Mouse (Mus musculus) liver, embryonic 15.5 days (tissue): ENCODE measurements around the gene Nkx2-4. TPM values are rescaled to one million over a fixed set of nuclear protein-coding genes. Genes with fewer than 3 reads are reported as not detected.

Source experiments
- ATAC-seq: fragments of 200-750 bp; cut with Nextera tagmentation; 2 replicates; pipeline ENCODE4 v1.8.0; 2017; ENCODE audit warnings: moderate number of reproducible peaks, mild to moderate bottlenecking, moderate library complexity; ENCODE audit not compliant: insufficient read depth
- H3K27ac ChIP-seq: fragments of 300-500 bp; sonication (generic); replicated peaks from 2 replicates; pipeline ENCODE4 v1.5.1; 2015; ENCODE audit warnings: mild to moderate bottlenecking, inconsistent platforms
- H3K27me3 ChIP-seq: fragments of 300-500 bp; sonication (generic); 2 replicates; pipeline ENCODE4 v1.6.1; 2015; ENCODE audit warnings: mild to moderate bottlenecking, inconsistent platforms
- H3K36me3 ChIP-seq: fragments of 300-500 bp; sonication (generic); replicated peaks from 2 replicates; pipeline ENCODE4 v1.6.1; 2015; ENCODE audit warnings: moderate library complexity, mild to moderate bottlenecking, inconsistent platforms
- H3K4me1 ChIP-seq: fragments of 300-500 bp; sonication (generic); replicated peaks from 2 replicates; pipeline ENCODE4 v1.6.1; 2015; ENCODE audit warnings: inconsistent platforms
- H3K4me2 ChIP-seq: fragments of 300-500 bp; sonication (generic); 2 replicates; pipeline ENCODE4 v1.6.1; 2015; ENCODE audit warnings: moderate library complexity, mild to moderate bottlenecking, inconsistent platforms
- H3K4me3 ChIP-seq: fragments of 300-500 bp; sonication (generic); replicated peaks from 2 replicates; pipeline ENCODE4 v1.5.1; 2015; ENCODE audit warnings: mild to moderate bottlenecking, inconsistent platforms
- H3K9ac ChIP-seq: fragments of 300-500 bp; sonication (generic); 2 replicates; pipeline ENCODE4 v1.6.1; 2015; ENCODE audit warnings: moderate library complexity, mild to moderate bottlenecking, inconsistent platforms
- H3K9me3 ChIP-seq: fragments of 300-500 bp; sonication (generic); replicated peaks from 2 replicates; pipeline ENCODE4 v1.6.1; 2016; ENCODE audit warnings: inconsistent platforms
- WGBS: fragments of 180-500 bp; shearing (Covaris S2); methylation state at CpG from one replicate; pipeline ENCODE4 v1.1.7; 2015; ENCODE audit warnings: mixed read lengths; ENCODE audit not compliant: insufficient replicate concordance; 5-methylcytosine and 5-hydroxymethylcytosine counted together
- polyA plus RNA-seq: library from polyadenylated mRNA; unstranded; fragments of >200 nt; fragmentation: Nextera tagmentation; extraction: Ambion mirVana; gene quantifications from 2 replicates; pipeline ENCODE4 v1.2.1, GENCODE M21; 2015

Gene Nkx2-4
- not detected in 2 replicates for polyA plus RNA-seq

GRCm38 (mm10) chr2:147085072-147085870 is at the start of gene Nkx2-4:
Nkx2-4 (minus strand) TSS chr2:147085445.
- ATAC-seq: no peak
- Histone ChIP-seq H3K4me3 (peak within 1 kb of the TSS; percentile 42), H3K9me3 (no peaks in the 10 kb centered on the region), H3K4me2 (peak within 1 kb of the TSS; percentile 56), H3K9ac (no peak within 1 kb of the TSS), H3K36me3 (no peaks in the 10 kb centered on the region), H3K27me3 (peaks cover 75% of the 10 kb centered on the region), H3K27ac (no peak within 1 kb of the TSS), H3K4me1 (peaks cover 15% of the 10 kb centered on the region)
- under 1% methylated on average over 81 of the region's 82 CpGs for WGBS

DNA sequence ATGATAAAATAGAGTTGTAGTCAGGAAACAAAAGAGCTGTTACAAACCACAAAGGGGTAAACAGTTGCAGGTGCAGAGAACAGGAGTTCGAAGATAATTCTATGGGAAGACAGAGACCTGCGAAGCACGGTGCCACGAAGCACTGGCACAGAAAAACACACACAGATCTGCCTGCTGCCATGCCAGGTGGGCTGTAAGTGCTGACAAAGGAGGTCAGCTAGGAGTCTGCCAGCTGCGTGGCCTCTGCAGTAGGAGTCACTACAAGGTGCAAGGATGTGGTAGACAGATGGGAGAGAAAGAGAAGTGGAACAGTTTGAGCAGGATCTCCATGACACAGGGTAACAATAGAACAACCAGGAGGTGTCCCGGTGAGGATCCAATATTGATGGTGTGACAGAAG is 42.1 kb upstream of the Nkx2-4 start:
- H3K4me2 ChIP-seq: no peak overlapping the region
- ATAC-seq: no peak
- no peak overlapping the region for H3K27ac ChIP-seq
- no peaks in the 10 kb centered on the region for H3K36me3 ChIP-seq
- no peak overlapping the region for H3K9ac ChIP-seq
- H3K4me3 ChIP-seq: no peak overlapping the region
- no peaks in the 10 kb centered on the region for H3K27me3 ChIP-seq
- 50% methylated on average over 6 of the region's 6 CpGs for WGBS
- H3K4me1 ChIP-seq: no peaks in the 10 kb centered on the region
- H3K9me3 ChIP-seq: no peaks in the 10 kb centered on the region

GRCm38 (mm10) chr2:147119736-147120135 is 34.5 kb upstream of the Nkx2-4 start:
- H3K27ac ChIP-seq: no peak overlapping the region
- H3K9ac ChIP-seq: no peak overlapping the region
- no peak overlapping the region for H3K4me3 ChIP-seq
- no peaks in the 10 kb centered on the region for H3K9me3 ChIP-seq
- no peak overlapping the region for H3K4me2 ChIP-seq
- WGBS: 56% methylated on average over 1 of the region's 1 CpGs
- no peaks in the 10 kb centered on the region for H3K27me3 ChIP-seq
- no peaks in the 10 kb centered on the region for H3K4me1 ChIP-seq
- no peaks in the 10 kb centered on the region for H3K36me3 ChIP-seq
- ATAC-seq: no peak

GRCm38 (mm10) chr2:147086441-147086840 is 1.2 kb upstream of the Nkx2-4 start:
- H3K27ac ChIP-seq: no peak overlapping the region
- H3K36me3 ChIP-seq: no peaks in the 10 kb centered on the region
- ATAC-seq: no peak
- WGBS: 14% methylated on average over 5 of the region's 5 CpGs
- no peak overlapping the region for H3K4me2 ChIP-seq
- H3K9ac ChIP-seq: no peak overlapping the region
- peaks cover 15% of the 10 kb centered on the region for H3K4me1 ChIP-seq
- H3K4me3 ChIP-seq: no peak overlapping the region
- no peaks in the 10 kb centered on the region for H3K9me3 ChIP-seq
- peaks cover 65% of the 10 kb centered on the region for H3K27me3 ChIP-seq

- WGBS: 8% methylated on average over 6 of the region's 6 CpGs
- H3K27ac ChIP-seq: no peak overlapping the region
- H3K36me3 ChIP-seq: no peaks in the 10 kb centered on the region
- no peak overlapping the region for H3K4me3 ChIP-seq
- no peak for ATAC-seq
- no peaks in the 10 kb centered on the region for H3K9me3 ChIP-seq
- H3K4me2 ChIP-seq: no peak overlapping the region
- H3K27me3 ChIP-seq: peaks cover 70% of the 10 kb centered on the region
- H3K4me1 ChIP-seq: peaks cover 15% of the 10 kb centered on the region
- H3K9ac ChIP-seq: no peak overlapping the region
These were observed 692 bp upstream of the Nkx2-4 start for GRCm38 (mm10) chr2:147085937-147086336.

DNA sequence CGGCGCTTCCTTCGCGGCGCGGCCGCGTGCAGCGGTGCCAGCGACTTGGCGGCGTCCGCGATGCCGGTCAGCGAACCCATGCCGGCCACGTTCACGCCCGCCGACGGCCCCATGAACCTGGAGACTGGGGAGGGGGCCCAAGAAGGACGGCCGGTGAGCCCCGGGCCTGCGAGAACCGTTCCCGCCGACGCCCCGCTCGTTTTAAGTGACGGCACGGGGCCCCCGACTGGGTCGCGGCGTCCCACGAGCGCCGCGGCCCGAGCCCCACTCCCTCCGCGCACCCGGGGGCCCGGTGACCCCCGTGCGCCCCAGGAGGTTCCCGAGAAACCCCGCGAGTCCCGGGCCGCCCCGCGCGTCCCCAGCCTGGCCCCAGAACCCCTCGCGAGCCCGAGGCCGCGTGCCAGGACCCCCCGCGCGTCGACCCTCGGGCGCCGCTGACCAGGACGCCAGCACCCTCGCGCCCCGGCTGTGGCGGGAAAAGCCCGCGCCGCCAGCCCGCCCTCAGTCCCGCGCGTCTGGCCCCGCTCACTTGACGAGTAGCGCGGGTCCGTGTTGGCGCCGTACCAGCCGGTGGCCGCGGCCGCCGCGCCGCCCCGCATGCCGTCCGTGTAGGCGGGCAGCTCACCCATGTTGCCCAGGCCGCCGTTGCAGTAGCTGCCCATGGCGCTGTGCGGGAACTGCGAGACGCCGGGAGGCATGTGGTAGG is 726 bp downstream of the Nkx2-4 start:
- H3K36me3 ChIP-seq: no peaks in the 10 kb centered on the region
- H3K4me2 ChIP-seq: peak overlapping the region; percentile 56
- no peak overlapping the region for H3K27ac ChIP-seq
- no peak overlapping the region for H3K9ac ChIP-seq
- H3K4me3 ChIP-seq: peak overlapping the region; percentile 42
- 3% methylated on average over 106 of the region's 106 CpGs for WGBS
- ATAC-seq: no peak
- H3K27me3 ChIP-seq: peaks cover 76% of the 10 kb centered on the region
- peaks cover 15% of the 10 kb centered on the region for H3K4me1 ChIP-seq
- H3K9me3 ChIP-seq: no peaks in the 10 kb centered on the region

GRCm38 (mm10) chr2:147083471-147084365 is 1.5 kb downstream of the Nkx2-4 start:
- no peaks in the 10 kb centered on the region for H3K36me3 ChIP-seq
- peak overlapping the region; percentile 56 for H3K4me2 ChIP-seq
- peaks cover 15% of the 10 kb centered on the region for H3K4me1 ChIP-seq
- H3K9ac ChIP-seq: no peak overlapping the region
- H3K27me3 ChIP-seq: peaks cover 83% of the 10 kb centered on the region
- ATAC-seq: 0 out of 2 replicates have a peak, but pooled peaks have one; percentile 12
- peak overlapping the region; percentile 42; the same call in 1 of the 2 replicates for H3K4me3 ChIP-seq
- no peaks in the 10 kb centered on the region for H3K9me3 ChIP-seq
- WGBS: under 1% methylated on average over 72 of the region's 72 CpGs
- no peak overlapping the region for H3K27ac ChIP-seq

DNA sequence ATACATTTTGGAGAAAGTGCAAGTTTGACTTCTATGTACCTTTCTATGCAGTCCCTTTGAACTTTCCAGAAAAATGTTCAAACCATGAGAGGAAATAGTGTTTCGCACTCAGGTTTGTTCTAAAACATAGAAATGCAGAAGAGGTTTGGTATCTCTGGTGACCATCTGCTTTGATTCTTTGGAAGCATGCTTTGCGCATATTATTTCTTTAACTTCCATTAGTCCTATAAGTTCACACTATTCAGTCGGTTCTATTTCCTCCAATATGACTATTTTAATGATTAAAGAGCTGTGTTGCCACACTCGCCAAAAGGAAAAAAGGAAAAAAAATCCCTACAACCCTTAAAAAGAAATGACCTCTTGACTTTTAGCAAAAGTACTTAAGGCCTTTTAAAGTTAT is 2.9 kb downstream of the Nkx2-4 start:
- Histone ChIP-seq H3K36me3 (no peaks in the 10 kb centered on the region), H3K9me3 (no peaks in the 10 kb centered on the region), H3K9ac (no peak overlapping the region), H3K27me3 (peaks cover 77% of the 10 kb centered on the region), H3K4me3 (no peak overlapping the region), H3K27ac (no peak overlapping the region), H3K4me2 (no peak overlapping the region), H3K4me1 (peaks cover 15% of the 10 kb centered on the region)
- 54% methylated on average over 4 of the region's 4 CpGs for WGBS
- ATAC-seq: no peak

GRCm38 (mm10) chr2:147074399-147074798 is 10.8 kb downstream of the Nkx2-4 start:
- Histone ChIP-seq H3K4me2 (no peak overlapping the region), H3K36me3 (peaks cover 32% of the 10 kb centered on the region), H3K4me1 (no peaks in the 10 kb centered on the region), H3K27ac (no peak overlapping the region), H3K9ac (no peak overlapping the region), H3K9me3 (no peaks in the 10 kb centered on the region), H3K27me3 (peaks cover 7% of the 10 kb centered on the region), H3K4me3 (no peak overlapping the region)
- ATAC-seq: no peak
- WGBS: 82% methylated on average over 4 of the region's 4 CpGs

GRCm38 (mm10) chr2:147073962-147074361 is 11.3 kb downstream of the Nkx2-4 start:
- Histone ChIP-seq H3K4me1 (no peaks in the 10 kb centered on the region), H3K4me2 (no peak overlapping the region), H3K9me3 (no peaks in the 10 kb centered on the region), H3K9ac (no peak overlapping the region), H3K36me3 (peaks cover 36% of the 10 kb centered on the region), H3K27ac (no peak overlapping the region), H3K27me3 (peaks cover 2% of the 10 kb centered on the region; the same call in 1 of the 2 replicates), H3K4me3 (no peak overlapping the region)
- ATAC-seq: no peak
- 81% methylated on average over 2 of the region's 2 CpGs for WGBS
